Mouse (Mus musculus): ENCODE measurements at regions not wholly inside any gene's neighbourhood (a gene's known extent, or its start where the extent isn't known, plus 50 kb on each side); places are given as distances from the start of the nearest gene placed in this dataset.

GRCm38 (mm10) chr15:93881276-93881675, 285.6 kb upstream of the Prickle1 start:
- TF ChIP-seq MAFK (IDR thresholded peaks at IDR 0.05; ENCODE audit: borderline replicate concordance, low read depth, low read length) (no peak), CTCF (IDR thresholded peaks at IDR 0.05 in 2 of 3, conservative IDR thresholded peaks at IDR 0.05 in 1 of 3; ENCODE audit: control insufficient read depth in 1 of 3, insufficient read depth in 1 of 3, low read depth in 2 of 3, low read length in 3 of 3, poor library complexity in 1 of 3, severe bottlenecking in 1 of 3) (no peak), RCOR1 (IDR thresholded peaks at IDR 0.05; ENCODE audit: low read depth, low read length) (no peak), MAZ (IDR thresholded peaks at IDR 0.05; ENCODE audit: low read depth, low read length) (no peak)
